ENCODE assay signal across 10 mouse cellular contexts in the genomic region with DNA sequence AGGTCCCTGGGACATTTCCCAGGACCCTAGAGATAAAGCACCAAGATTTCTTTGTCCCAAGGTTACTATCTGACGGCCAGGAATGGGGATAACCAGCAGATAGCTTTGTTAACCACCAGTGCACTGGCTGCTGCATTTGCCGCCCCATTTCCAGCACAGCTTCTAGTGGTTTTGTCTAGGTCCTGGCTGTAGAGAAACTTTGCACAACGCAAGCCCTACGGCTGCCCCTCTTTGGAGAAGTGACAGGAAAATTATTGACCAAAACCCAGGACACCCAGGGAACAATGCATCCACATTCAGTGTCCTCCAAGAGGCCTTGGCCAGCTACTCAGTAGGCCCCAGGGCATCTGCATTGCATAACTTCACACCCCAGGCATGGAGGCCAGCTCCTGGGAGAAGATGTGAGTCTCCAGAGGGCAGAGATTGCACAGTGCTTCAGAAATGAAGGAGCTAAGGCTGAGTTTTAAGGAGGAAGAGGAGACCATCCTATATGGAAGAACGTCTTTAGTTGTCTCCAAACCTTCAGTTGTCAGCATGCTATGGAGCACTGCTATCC. TPM values are rescaled to one million over a fixed set of nuclear protein-coding genes. Genes with fewer than 3 reads are reported as not detected.
DNase-seq lines count a peak whose midpoint lies in the region; ATAC-seq lines count a peak whose summit lies in the region.
"Had no signal": no experiment of that assay in that cellular context is flagged by ENCODE, and none has a peak within 500 bp of the region (broad histone marks: within the 10 kb centered on the region; RNA-seq: fewer than 3 reads in every experiment).

No protein-coding gene starts in this region.

- DNase-seq in heart, adult 8-10 months (ENCODE audit: low spot score) = no peak
- DNase-seq in Muller cell, postnatal 12 days (ENCODE audit: inconsistent ontology term) = peak; percentile 86
- no peak for DNase-seq in midbrain, embryonic 10.5 days (ENCODE audit: low spot score)
- no peak for DNase-seq in embryo, embryonic 9.5 days (ENCODE audit: extremely low spot score)
- DNase-seq in spleen, postnatal 10 days (ENCODE audit: low spot score in 2 of 2) = no peak
- DNase-seq: layer of hippocampus, adult 9-11 months had no signal

- H3K27me3 ChIP-seq in heart, embryonic 11.5 days (ENCODE audit: control insufficient read depth, insufficient read depth, low read length) = no peaks in the 10 kb centered on the region
- no peaks in the 10 kb centered on the region for H3K27me3 ChIP-seq in forebrain, embryonic 13.5 days
- H3K27me3 ChIP-seq in midbrain, embryonic 10.5 days (ENCODE audit: low read depth, poor library complexity, severe bottlenecking) = no peaks in the 10 kb centered on the region
- H3K27me3 ChIP-seq: limb, embryonic 13.5 days had no signal

- no peak for ATAC-seq in heart, embryonic 11.5 days (replicated peaks; ENCODE audit: insufficient number of reproducible peaks, low FRiP score, low TSS enrichment)
- no peak for ATAC-seq in forebrain, embryonic 13.5 days
- ATAC-seq in CD4-positive, CD25-positive, alpha-beta regulatory T cell, adult 4 months = no peak

- no peak overlapping the region for H3K9ac ChIP-seq in heart, embryonic 11.5 days (ENCODE audit: low read depth, low read length)
- peak overlapping the region; percentile 30; the same call in 1 of the 2 replicates for H3K9ac ChIP-seq in forebrain, embryonic 13.5 days

- H3K27ac ChIP-seq in heart, embryonic 11.5 days (ENCODE audit: low read depth, low read length) = peak overlapping the region; percentile 22; the same call in 1 of the 2 replicates
- peak overlapping the region; percentile 25; the same call in 1 of the 2 replicates for H3K27ac ChIP-seq in forebrain, embryonic 13.5 days
- H3K27ac ChIP-seq in midbrain, embryonic 10.5 days (replicated peaks) = peak overlapping the region; percentile 95
- H3K27ac ChIP-seq: limb, embryonic 13.5 days had no signal

- H3K9me3 ChIP-seq in heart, embryonic 11.5 days (replicated peaks; ENCODE audit: control insufficient read depth, low read length) = no peaks in the 10 kb centered on the region
- no peaks in the 10 kb centered on the region for H3K9me3 ChIP-seq in forebrain, embryonic 13.5 days (replicated peaks)
- no peaks in the 10 kb centered on the region for H3K9me3 ChIP-seq in midbrain, embryonic 10.5 days (replicated peaks)
- H3K9me3 ChIP-seq: limb, embryonic 13.5 days had no signal

- no peak overlapping the region for H3K4me3 ChIP-seq in heart, embryonic 11.5 days (ENCODE audit: low read depth, low read length)
- peak overlapping the region; percentile 15 for H3K4me3 ChIP-seq in forebrain, embryonic 13.5 days
- peak overlapping the region; percentile 93 for H3K4me3 ChIP-seq in midbrain, embryonic 10.5 days

- H3K4me2 ChIP-seq in heart, embryonic 11.5 days = peak overlapping the region; percentile 71
- peak overlapping the region; percentile 77 for H3K4me2 ChIP-seq in forebrain, embryonic 13.5 days

- WGBS in heart, embryonic 11.5 days (ENCODE audit: insufficient replicate concordance) = 71% methylated on average over 5 of the region's 5 CpGs
- 63% methylated on average over 5 of the region's 5 CpGs for WGBS in forebrain, embryonic 13.5 days
- WGBS in midbrain, embryonic 10.5 days = 80% methylated on average over 5 of the region's 5 CpGs

- peaks cover 45% of the 10 kb centered on the region for H3K4me1 ChIP-seq in heart, embryonic 11.5 days (ENCODE audit: control insufficient read depth, insufficient read depth, low read length)
- peaks cover 52% of the 10 kb centered on the region for H3K4me1 ChIP-seq in forebrain, embryonic 13.5 days
- H3K4me1 ChIP-seq in midbrain, embryonic 10.5 days = peaks cover 82% of the 10 kb centered on the region

- no peaks in the 10 kb centered on the region for H3K36me3 ChIP-seq in heart, embryonic 11.5 days (ENCODE audit: control insufficient read depth, insufficient read depth, low read length)
- no peaks in the 10 kb centered on the region for H3K36me3 ChIP-seq in forebrain, embryonic 13.5 days (ENCODE audit: poor library complexity, severe bottlenecking)
- no peaks in the 10 kb centered on the region for H3K36me3 ChIP-seq in midbrain, embryonic 10.5 days
- H3K36me3 ChIP-seq: limb, embryonic 13.5 days had no signal

RNA-seq across cellular contexts. Expression of a gene that starts 3.2 kb away (rescaled TPM):
- polyA plus RNA-seq in heart, embryonic 11.5 days (2014; fragmentation: Nextera tagmentation; extraction: Ambion mirVana) = 15.3 and 25.2 TPM in 2 replicates
- total RNA-seq in heart, adult 8-10 months (2022) = 10 to 100 TPM in 2 of 4 experiments, 1 to 10 TPM in 2; 7.2 to 13.4 (median 9.7) TPM
- polyA plus RNA-seq in forebrain, embryonic 13.5 days (2015; fragmentation: Nextera tagmentation; extraction: Ambion mirVana) = 16.1 and 18.4 TPM in 2 replicates
- 23.8 and 25.1 TPM in 2 replicates for polyA plus RNA-seq in midbrain, embryonic 10.5 days (2016; fragmentation: Nextera tagmentation; extraction: Ambion mirVana)
- 1 to 10 TPM in 1 of 2 experiments, under 1 TPM in 1; 0.19 to 1.3 TPM for polyA plus RNA-seq in CD4-positive, CD25-positive, alpha-beta regulatory T cell, adult 4 months (2017; shearing (Covaris generic))

Comparison
In these comparisons a context has a peak if more than half of its experiments do, and no peak if none do; other contexts are left out.
1. H3K27ac ChIP-seq: peak in every context shown above with its lines; median percentile 95 in midbrain, embryonic 10.5 days; 25 in forebrain, embryonic 13.5 days; 22 in heart, embryonic 11.5 days.